Mouse (Mus musculus): ENCODE results near the gene Wdr86.
A peak's percentile ranks its signal among the peaks of the same experiment; 100 is the strongest.

Wdr86 gene

GRCm38 (mm10) chr5:24684578-24685365, 45.8 kb downstream of the Wdr86 start:
- peak in 1 of 2 experiments; percentile 11 for DNase-seq (ENCODE audit: low spot score in 2 of 2)

GRCm38 (mm10) chr5:24681436-24681835, 49.1 kb downstream of the Wdr86 start:
- DNase-seq (ENCODE audit: low spot score in 2 of 2) = no peak

- DNase-seq (ENCODE audit: low spot score in 2 of 2) = peak; percentile 68 to 82
These were observed 56.3 kb downstream of the Wdr86 start for GRCm38 (mm10) chr5:24674238-24674637.

Measured in natural killer cell, adult 2 months (primary cell).